Mouse (Mus musculus) MEL-GATA-1-ER (cell line): ENCODE measurements around the gene Dnajb5.

Experiments
- DNase-seq: peaks from one replicate; pipeline ENCODE4 v3.0.0-alpha.2; 2012; ENCODE audit warnings: low read depth; ENCODE audit errors: extremely low read depth

Dnajb5 gene

DNA sequence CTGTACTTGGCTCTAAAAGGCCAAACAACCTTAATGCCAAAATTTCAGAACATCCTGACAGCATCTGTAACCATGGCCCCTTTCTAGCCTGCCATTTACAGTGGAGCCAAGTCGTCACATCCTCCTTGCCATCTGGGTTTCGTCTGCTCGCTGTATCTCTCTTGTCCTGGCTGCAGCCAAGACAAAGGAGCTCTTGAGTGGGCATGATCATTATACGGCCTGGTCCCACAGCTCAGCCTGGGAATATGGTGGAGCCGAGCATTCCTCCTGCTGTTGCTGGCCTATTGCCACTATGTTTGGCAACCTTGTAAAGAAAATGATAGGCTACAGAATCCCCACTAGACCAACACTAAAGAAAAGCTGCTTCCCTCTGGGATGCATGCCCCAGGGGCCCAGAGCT is 6.3 kb upstream of the Dnajb5 start:
- DNase-seq = no peak

DNA sequence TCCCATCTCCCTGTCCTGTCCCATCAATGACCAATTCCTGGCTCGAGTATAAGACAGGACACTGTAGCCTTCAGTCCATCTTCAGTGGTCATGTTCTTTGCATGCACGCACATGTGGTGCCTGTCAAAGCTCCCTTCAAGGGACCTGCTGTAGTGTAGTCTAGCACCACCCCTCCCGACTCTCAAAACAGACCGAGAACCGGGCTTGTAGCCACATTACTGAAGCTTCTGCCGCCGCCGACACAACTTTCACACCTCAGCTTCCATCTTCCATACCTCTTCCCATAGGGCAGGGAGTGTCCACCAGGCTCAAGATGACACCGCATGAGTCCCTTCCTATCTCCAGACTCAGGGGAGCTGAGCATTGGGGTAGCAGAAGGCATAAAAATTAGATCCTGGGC is 5.4 kb upstream of the Dnajb5 start:
- no peak for DNase-seq

DNA sequence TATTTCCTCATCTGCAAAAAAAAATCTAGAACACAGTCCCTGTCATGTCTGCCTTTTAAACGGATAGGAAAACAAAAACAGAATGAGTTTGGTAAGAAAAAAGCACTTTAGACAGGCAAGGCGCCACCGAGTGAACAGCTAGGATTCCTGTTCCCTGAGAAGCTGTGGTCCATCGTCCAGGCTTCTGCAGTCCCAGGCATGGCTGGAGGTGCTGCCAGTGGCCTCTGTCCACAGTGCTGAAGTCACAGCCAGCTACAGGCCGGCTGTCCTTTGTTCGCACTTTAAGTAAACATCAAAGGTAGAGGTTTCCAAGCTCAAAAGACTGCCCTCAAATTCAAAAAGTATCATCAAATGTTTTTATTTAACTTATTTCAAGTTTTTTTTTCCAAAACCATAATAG is 4.6 kb upstream of the Dnajb5 start:
- DNase-seq = no peak

DNA sequence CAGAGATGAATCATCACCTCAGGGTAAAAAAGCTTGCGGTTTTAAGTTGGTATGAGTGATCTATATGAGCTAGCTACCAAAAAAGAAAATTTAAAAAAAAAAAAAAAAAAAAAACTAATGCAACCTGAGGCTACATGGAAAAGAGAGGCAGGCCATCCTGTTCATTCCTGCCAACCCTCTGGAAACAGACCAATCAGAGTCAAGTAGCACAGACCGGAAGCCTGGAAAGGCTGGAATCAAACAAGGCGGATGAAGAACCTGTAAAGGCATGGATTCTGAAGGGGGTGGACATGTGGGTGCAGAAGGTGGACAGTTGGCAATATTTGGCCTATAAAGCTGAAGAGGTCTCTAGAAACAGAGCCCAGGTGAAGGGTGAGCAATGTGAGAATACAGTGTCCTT is 4.2 kb upstream of the Dnajb5 start:
- DNase-seq = no peak

DNA sequence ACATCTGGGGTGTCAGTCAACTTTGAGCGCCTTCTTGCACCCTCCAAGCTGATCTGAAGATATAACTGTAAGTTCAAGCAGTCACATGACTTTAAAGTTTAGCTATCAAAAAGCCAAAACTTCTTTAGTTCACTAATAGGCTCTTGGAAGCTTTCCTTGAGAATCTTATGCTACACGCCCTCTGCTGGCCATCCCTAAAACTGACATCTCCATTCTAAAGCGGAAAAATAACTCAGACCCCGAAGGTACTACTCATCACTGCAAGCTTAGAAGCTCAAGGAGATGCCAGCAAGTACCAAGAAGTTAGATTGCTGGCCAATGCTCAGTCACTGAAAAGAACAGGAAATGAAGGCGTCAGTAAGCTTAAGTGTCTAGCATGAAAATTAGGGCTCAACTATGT is 3.7 kb upstream of the Dnajb5 start:
- DNase-seq = no peak

DNA sequence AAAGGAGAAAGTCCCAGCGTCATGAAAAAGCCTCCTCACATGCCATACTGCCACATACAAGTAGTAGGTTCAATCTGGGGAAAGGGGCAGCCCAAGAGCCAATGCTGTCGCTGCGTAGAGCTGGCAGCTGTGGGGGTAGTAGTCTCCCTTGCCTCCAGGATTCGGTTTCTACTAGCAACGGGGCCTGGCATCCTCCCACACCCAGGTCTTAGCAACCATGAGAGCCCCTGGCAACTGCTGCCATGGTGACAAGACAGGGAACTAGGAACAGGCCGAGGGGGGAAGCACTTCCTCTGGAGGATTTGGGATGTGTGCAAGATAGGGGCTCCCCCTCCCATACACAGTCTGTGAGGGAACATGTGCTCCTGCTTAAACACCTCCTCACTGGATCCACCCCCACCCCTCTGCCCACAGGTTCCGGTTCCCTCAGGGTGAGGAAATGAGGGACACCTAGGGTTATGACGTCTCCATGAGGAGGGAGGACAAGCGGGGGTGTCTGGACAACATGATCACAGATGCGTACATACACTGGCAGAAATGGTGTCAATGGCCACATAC is 2.8 kb upstream of the Dnajb5 start:
- no peak for DNase-seq

DNA sequence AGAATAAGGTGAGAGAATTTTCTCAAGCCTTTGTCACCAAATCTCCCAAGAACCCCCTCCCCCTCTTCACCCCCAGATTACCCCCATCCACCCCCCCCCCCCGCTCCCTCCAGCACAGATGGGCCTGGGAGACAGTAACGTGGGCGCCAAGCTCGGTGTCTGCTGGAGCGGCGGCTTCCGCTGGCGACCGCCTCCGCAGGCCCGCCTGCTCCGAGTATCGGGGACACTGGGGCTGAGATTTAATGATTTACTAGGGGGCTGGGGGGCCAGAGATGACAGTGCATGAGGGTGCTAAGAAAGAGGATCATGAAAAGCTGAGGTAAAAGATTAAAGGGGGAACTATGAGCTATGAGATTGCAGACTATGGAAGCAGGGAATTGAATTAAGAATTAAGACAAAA is 1.1 kb upstream of the Dnajb5 start:
- no peak for DNase-seq

DNA sequence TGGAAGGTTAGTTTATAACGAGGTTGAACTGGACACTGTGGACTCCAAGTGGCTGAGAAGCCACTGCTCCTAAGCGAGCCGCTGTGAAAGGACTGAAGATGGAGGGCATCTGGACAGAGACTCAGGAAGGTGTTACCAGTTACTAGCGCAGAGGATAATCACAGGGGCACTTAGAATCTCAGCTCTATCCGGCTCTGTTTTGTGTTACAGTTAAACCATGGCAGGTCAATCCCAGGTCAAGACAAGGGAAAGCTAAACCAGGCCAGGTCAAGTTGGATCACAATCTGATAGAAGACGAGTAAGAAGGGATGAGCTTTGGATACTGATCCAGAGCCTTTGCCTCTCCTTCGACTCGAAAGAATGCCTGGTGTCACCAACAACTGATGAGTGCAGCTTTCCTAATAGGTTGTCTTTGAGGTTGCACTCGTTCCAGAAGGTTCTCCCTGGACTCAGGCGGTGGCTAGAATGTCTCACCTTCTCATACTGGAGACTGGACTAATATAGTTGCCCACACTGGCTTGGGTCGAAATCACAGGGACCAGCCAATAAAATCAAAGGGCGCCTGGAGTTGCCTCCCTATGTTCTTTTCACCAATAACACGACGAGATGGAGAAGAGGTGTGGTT is 451 bp upstream of the Dnajb5 start:
- no peak for DNase-seq

DNA sequence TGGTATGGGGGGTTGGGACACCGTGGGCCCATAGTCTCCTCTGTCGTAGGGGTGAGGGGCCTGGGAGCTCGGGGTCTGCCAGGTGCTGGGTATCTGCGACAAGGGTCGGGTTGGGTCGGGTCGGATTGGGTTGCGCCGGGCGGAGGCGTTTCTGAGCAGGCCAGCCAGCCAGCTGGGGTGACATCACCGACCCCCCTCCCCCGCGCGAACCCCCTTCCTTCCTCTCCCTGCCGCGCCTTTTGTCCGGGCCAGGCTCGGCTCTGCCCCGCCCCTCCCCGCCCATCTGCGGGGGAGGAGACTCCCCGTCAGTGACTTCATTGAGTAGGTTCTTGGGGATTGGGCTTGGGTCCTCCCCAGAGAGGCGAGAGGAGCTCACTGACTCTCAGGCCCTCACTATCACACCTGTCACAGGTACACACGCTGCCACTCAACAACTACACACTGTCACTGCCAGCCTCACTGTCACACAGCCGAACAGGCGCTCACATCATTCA is 498 bp downstream of the Dnajb5 start:
- DNase-seq = peak; percentile 51

DNA sequence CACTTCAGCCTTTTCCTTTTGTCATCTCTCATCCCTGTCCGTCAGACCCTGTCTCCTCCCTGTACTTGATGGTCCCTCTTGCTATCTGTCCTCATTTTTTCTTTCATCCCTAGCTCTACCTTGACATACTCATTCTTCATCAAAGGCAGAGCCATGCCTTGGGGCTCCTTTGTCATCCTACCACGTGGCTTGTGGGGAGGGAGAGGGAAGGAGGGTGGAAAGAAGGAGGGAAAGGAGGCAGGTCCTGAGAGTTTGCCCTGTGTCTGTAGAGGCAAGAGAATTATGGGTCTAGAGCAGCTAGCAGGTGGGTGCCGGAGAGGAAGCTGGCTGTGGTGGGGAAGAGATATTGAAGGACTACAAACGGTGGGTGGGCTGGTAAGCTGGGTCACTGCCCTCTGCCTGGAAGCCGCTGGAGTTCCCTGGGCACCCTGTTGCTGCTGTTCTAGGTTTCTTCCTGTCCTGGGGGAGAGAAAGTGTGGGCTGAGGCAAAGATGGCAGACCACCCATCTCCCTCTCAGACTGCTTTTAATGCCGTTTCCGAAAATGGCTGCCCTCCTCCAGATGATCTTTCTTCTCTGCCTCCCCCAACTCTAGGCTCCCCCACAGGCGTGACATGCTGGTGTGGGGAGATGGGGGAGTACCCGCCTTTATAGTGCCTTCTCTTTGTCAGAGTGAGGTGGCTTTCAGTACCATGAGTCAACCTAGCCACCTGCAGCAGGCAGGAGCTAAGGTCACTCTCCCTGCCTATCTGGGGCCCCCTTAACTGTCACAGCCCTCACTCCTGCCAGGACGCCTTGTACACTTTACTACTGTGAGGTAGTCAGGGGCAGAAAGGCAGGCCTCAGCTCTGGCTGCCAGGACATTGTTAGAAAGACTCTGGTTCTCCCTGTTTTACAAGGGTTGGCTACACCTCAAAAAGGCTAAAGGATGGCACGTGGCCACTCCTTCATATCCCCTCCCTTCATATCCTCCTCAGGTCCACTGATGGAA is 1.9 kb downstream of the Dnajb5 start:
- no peak for DNase-seq

DNA sequence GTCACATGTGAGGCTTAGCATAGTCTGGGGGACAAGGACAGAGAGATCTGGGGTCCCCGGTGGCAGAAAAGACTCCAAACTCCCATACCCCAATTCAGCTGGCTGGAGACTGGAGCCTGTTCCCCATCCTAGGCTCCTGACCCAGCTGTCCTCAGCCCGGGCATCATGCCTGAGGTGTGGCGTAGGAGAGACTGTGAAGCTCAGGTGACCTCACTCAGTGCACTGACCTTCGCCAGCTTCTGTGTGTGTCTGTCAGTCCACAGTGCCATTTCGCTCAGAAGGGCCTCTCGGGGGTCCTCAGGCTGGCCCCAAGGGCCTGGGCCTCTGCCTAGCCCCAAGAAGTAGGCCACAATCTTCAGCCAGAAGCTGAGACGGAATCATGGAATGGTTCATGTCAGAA is 2.9 kb downstream of the Dnajb5 start:
- no peak for DNase-seq

DNA sequence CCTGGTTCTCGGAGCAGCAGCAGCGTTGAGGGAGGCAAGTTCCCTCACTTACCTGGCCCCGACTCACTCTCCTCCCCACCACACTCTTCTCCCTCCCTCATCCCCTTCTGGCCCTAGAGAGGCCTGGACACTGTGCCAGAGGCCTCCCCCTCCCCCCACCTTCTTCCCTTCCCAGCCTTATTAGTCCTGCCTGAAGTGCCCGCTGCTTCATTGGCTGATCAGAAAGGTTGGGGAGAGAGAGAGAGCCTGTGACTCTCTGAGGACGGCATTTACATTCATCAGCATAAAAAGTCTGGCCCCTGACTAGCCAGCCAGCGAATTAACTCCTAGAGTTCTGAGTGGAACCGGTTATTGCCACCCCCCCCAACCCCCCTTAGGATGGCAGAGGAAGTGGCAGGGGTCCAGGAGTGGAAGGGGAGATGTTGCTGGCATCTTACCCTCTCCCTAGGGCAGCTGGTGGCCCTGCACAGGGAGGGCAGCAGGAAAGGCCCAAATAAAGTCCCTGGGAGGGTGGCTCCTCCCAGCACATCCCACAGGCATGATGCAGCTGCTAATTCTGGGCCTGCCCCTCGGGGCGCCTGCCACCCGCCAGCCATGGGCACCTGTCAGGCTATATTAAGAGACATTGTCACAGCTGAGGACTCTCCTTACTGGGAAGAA is 4.0 kb downstream of the Dnajb5 start:
- no peak for DNase-seq

DNA sequence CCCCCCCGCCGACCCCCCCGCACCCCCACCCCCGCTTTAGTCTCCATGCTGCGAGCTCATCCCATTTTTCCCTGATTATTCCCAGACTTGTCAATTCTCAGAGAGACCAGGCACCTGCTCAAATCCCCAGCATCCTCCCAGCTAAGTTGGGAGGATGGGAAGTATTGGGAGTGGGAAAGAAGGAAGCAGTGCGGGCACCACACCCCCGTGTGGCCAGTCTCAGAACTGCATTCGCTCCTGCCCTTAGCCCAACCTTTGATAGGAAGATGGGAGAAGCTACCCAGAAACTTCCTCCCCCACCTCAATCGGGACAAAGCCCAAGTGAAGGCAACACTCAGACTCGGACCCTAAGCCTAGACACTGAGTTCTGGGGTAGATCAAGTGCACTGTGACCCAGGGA is 4.7 kb downstream of the Dnajb5 start:
- DNase-seq = no peak

DNA sequence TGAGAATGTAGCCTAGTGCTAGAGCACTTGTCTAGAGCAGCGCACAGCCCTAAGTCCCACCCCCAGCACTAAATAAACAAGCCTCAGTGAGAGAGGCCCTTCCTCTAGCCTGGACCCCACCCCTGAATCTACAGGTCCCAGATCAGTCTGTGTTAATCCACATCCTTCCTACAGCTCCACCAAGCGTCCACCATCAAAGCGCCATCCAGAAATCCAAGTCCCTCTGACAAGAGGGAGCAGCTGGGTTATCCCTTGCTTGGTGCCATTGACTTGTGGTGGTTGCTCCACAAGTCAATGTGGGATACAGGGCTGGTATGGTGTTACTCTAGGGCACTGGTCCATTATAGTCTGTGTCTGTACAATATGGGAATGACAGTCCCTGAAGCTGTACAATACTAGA is 5.6 kb downstream of the Dnajb5 start:
- no peak for DNase-seq

DNA sequence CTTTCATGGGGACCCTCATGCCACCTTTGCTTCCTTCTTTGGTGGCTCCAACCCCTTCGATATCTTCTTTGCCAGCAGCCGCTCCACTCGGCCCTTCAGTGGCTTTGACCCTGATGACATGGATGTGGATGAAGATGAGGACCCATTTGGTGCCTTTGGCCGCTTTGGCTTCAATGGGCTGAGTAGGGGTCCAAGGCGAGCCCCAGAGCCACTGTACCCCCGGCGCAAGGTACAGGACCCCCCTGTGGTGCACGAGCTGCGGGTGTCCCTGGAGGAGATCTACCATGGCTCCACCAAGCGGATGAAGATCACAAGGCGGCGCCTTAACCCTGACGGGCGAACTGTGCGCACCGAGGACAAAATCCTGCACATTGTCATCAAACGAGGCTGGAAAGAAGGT is 7.0 kb downstream of the Dnajb5 start:
- no peak for DNase-seq

DNA sequence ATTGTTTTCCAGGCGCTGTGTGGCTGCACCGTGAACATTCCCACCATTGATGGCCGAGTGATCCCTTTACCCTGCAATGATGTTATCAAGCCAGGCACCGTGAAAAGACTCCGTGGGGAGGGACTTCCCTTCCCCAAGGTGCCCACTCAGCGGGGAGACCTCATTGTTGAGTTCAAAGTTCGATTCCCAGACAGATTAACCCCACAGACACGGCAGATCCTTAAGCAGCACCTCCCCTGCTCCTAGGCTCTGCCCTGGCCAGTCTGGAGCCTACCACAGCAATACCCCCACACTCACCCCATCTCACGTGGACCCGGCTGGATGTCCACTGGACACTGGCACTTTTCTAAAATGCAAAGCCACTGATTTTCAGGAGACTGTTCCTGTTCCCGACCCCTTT is 7.7 kb downstream of the Dnajb5 start:
- no peak for DNase-seq

DNA sequence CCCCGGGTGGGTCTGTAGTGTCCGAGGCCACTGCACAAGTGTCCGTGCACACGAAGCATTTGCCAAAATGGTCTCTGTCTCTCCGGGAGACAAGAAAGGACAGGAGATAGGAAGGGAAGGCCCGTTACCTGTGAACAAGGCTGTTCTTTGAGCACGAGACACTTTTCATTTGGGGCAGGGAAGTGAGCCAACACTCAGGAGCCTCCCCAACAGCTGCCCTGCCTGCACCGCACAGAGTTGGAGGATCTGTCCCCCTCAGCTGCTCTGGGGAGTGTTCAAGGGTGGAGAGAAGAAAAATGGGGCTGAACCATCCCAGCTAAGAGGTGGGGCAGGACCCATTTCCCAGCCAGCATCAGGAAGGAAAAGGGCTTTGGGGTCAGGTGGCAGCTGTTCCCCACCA is 8.4 kb downstream of the Dnajb5 start:
- no peak for DNase-seq

DNA sequence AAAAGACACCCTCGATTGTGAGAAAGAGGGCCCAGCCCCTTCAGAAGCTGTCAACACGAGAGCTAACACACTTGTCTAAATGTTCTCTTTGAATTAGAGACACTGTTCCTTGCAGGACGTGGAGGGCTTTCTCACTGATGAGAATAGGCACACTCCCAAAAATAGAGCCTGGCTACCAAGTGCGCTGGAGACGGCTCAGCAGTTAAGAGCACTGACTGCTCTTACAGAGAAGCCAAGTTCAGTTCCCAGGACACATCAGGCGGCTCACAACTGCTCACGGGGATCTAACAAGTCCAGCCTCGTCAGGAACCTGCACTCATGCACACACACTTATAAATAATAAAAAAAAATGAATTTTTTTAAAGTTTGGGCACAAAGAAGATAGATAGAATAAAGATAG is 9.3 kb downstream of the Dnajb5 start:
- no peak for DNase-seq

DNA sequence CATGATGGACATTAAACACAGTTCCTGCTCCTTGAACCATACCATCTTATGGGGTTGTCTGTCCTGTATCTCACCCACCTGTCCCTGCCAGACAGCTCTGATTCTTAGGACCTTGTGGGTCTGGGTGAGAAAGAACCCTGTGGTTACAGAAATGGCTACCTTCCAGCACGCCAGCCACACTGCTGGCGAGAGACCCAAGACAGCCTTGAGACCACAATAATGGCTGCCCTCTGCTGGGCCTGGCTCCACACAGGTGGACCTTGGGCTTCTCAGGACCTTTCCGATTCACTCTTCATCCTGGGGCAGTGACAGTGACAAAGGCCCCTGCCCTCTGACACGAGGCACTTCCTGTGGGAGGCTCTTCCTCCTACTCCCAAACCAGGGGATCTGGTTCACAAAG is 9.8 kb downstream of the Dnajb5 start:
- no peak for DNase-seq

DNA sequence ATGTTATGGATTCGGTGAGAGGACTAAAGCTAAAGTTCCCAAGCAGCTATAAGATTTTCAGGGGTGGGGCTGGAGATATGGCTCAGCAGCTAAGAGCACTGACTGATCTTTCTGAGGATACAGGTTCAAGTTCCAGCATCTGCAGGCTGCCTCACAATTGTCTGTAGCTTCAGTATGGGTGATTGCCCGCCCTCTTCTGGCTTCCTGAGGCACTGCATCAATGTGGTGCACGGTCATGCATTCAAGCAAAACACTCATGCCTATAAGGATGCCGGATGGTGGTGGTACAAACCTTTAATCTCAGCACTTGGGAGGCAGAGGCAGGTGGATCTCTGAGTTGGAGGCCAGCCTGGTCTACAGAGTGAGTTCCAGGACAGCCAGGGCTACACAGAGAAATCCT is 12.0 kb downstream of the Dnajb5 start:
- no peak for DNase-seq

DNA sequence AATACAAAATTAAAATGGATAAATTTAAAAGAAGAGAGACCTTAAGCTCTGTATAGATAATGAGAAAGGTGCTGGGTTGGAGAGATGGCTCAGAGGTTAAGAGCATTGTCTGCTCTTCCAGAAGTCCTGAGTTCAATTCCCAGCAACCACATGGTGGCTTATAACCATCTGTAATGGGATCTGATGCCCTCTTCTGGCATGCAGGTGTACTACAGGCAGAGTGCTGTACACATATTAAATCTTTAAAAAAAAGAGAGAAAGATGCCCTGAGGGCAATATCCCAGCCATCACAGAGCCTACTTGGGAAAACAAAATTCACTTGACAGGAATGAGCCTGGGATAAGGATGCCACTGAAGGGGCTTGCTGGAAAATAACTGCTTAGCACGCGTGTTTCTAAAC is 13.9 kb downstream of the Dnajb5 start:
- no peak for DNase-seq
